Mouse (Mus musculus): Measurements from ENCODE around the gene Hacd2. TPM values are rescaled to one million over a fixed set of nuclear protein-coding genes. Genes with fewer than 3 reads are reported as not detected.
A peak's percentile ranks its signal among the peaks of the same experiment; 100 is the strongest.

Hacd2 gene
- polyA plus RNA-seq, 1 experiment from 2014 or later, result 27.2 TPM

DNA sequence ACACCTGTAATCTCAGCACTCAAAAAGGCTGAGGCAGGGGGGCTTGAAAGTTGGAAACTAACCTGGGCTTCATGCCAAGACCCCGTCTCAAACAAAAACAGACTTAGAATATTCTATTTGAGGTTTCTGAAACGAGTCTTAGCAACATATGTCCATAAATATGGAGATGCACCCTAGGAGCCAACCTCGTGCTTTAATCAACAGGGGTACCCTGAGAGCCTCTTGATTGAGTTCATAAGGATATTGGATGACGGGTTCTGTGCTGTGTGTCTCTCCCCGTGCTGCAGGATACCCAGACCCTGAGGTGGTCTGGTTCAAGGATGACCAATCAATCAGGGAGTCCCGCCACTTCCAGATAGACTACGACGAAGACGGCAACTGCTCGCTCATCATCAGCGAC lies 22.2 kb upstream of the Hacd2 start:
- no peak overlapping the region for H3K9ac ChIP-seq (ENCODE audit: low read length)
- DNase-seq (ENCODE audit: low spot score, missing footprints) (no peak), ATAC-seq (ENCODE audit: low FRiP score) (no peak)
- H3K9me3 ChIP-seq (ENCODE audit: control insufficient read depth, low read length), result no peaks in the 10 kb centered on the region
- no peak overlapping the region for H3K4me2 ChIP-seq
- H3K27ac ChIP-seq (ENCODE audit: low read depth, low read length), result no peak overlapping the region
- WGBS, result 55% methylated on average over 11 of the region's 11 CpGs
- no peaks in the 10 kb centered on the region for H3K27me3 ChIP-seq (ENCODE audit: control insufficient read depth, insufficient read depth, low read length)
- H3K4me1 ChIP-seq (ENCODE audit: control insufficient read depth, insufficient read depth, low read length), result no peaks in the 10 kb centered on the region; the same call in 1 of the 2 replicates
- H3K4me3 ChIP-seq (ENCODE audit: low read depth, low read length), result no peak overlapping the region
- H3K36me3 ChIP-seq (ENCODE audit: control insufficient read depth, insufficient read depth, low read length), result no peaks in the 10 kb centered on the region

DNA sequence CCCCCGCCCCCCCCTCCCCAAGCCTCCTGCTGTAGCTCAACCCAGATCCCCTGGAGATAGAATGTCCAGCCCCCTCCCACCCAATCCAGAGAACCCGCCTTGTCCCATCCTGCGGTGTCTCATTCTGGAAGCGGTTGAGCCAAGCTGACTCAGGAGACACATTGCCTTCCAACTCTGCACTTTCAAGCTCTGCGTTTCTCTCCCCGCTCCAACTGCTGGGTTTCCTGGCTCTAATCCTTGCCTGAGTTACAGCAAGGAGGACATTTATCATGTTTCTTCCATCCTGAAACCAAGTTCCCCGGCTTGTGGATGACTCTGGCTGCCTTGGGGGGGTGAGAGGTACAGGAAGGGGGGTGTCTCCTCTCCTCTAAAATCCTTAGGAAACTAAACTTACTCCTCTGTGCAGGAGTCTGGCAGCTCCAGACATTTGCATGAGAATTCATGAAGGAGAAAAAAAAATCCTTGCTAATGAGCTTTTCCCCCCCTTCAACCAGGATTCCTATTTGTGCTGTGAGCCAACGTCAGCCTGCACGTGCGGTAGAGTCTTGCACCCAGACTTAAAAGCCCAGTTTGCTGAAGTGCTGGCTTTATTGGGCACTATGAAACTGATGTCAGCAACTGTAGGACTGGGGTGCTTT lies 21.2 kb upstream of the Hacd2 start:
- no peaks in the 10 kb centered on the region for H3K27me3 ChIP-seq (ENCODE audit: control insufficient read depth, insufficient read depth, low read length)
- WGBS, result 11% methylated on average over 10 of the region's 10 CpGs
- no peaks in the 10 kb centered on the region; the same call in 1 of the 2 replicates for H3K4me1 ChIP-seq (ENCODE audit: control insufficient read depth, insufficient read depth, low read length)
- no peak overlapping the region for H3K9ac ChIP-seq (ENCODE audit: low read length)
- no peak for DNase-seq (ENCODE audit: low spot score, missing footprints)
- no peaks in the 10 kb centered on the region for H3K9me3 ChIP-seq (ENCODE audit: control insufficient read depth, low read length)
- H3K36me3 ChIP-seq (ENCODE audit: control insufficient read depth, insufficient read depth, low read length), result no peaks in the 10 kb centered on the region
- no peak for ATAC-seq (ENCODE audit: low FRiP score)
- H3K4me3 ChIP-seq (ENCODE audit: low read depth, low read length), result no peak overlapping the region
- no peak overlapping the region for H3K27ac ChIP-seq (ENCODE audit: low read depth, low read length)
- peak overlapping the region; percentile 10 for H3K4me2 ChIP-seq

DNA sequence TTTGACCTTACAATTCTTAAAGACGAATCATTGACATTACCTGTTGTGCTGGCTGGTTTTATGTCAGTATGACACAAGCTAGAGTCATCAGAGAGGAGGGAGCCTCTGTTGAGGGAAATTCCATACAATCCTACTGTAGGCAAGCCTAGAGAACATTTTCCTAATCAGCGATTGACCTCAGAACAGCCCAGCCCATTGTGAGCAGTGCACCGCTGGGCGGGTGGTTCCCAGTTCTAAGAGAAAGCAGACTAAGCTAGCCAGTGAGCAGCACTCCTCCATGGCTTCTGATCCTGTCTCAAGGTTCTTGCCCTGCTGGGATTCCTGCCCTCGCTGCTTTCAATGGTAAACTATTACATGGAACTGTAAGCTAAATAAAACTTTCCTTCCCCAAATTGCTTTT lies 17.9 kb upstream of the Hacd2 start:
- no peak overlapping the region for H3K4me3 ChIP-seq (ENCODE audit: low read depth, low read length)
- ATAC-seq (ENCODE audit: low FRiP score) (no peak), DNase-seq (ENCODE audit: low spot score, missing footprints) (no peak)
- H3K9ac ChIP-seq (ENCODE audit: low read length), result no peak overlapping the region
- H3K27me3 ChIP-seq (ENCODE audit: control insufficient read depth, insufficient read depth, low read length), result no peaks in the 10 kb centered on the region
- no peaks in the 10 kb centered on the region; the same call in 1 of the 2 replicates for H3K4me1 ChIP-seq (ENCODE audit: control insufficient read depth, insufficient read depth, low read length)
- H3K27ac ChIP-seq (ENCODE audit: low read depth, low read length), result no peak overlapping the region
- no peaks in the 10 kb centered on the region for H3K36me3 ChIP-seq (ENCODE audit: control insufficient read depth, insufficient read depth, low read length)
- no peak overlapping the region for H3K4me2 ChIP-seq
- WGBS, result 74% methylated on average over 5 of the region's 5 CpGs
- no peaks in the 10 kb centered on the region for H3K9me3 ChIP-seq (ENCODE audit: control insufficient read depth, low read length)

DNA sequence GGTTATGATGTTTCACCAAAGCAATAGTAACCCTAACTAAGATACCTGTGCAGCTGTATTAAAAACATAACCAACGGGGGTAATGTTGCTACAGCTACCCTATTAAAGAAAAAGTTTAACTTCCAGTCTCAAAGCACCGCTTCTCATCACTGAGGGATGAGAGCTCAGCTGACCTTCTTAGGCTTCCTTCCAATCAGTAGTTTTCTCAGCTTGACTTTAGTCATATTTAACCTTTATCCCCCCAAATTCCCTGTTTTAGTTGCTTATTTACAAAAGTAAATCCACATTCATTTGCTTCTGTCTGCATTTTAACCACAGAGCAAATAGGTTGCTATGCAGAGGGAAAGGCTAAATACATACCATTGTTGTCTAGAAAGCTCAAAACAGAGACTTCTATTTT lies 17.5 kb upstream of the Hacd2 start:
- no peak for DNase-seq (ENCODE audit: low spot score, missing footprints)
- no peak overlapping the region for H3K9ac ChIP-seq (ENCODE audit: low read length)

DNA sequence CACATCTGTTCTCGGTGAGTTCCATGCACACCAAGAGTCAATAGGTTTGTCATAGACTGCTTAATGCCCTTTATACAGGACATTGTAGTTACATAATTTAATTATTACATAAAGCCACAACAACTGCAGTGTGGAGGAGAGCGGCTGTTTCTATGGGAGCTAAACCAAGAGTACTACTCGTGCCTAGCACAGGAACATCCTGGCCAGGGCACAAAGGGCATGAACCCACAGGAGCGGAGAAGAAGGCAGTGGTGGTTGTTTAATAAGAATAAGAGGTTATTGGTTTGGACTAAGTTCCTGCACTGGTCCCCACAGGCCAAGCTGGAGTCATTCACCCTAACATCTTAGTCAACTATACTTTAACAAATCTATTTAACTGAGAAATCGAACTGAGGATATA lies 16.0 kb upstream of the Hacd2 start:
- Histone ChIP-seq H3K4me2 (no peak overlapping the region), H3K27me3 (ENCODE audit: control insufficient read depth, insufficient read depth, low read length) (no peaks in the 10 kb centered on the region), H3K9ac (ENCODE audit: low read length) (no peak overlapping the region), H3K36me3 (ENCODE audit: control insufficient read depth, insufficient read depth, low read length) (no peaks in the 10 kb centered on the region), H3K9me3 (ENCODE audit: control insufficient read depth, low read length) (no peaks in the 10 kb centered on the region), H3K4me1 (ENCODE audit: control insufficient read depth, insufficient read depth, low read length) (no peaks in the 10 kb centered on the region; the same call in 1 of the 2 replicates), H3K4me3 (ENCODE audit: low read depth, low read length) (no peak overlapping the region), H3K27ac (ENCODE audit: low read depth, low read length) (no peak overlapping the region)
- 89% methylated on average over 5 of the region's 5 CpGs for WGBS
- DNase-seq (ENCODE audit: low spot score, missing footprints) (no peak), ATAC-seq (ENCODE audit: low FRiP score) (no peak)

More for the DNA sequence above, 17.5 kb upstream of the Hacd2 start:
- Histone ChIP-seq H3K27me3 (ENCODE audit: control insufficient read depth, insufficient read depth, low read length) (no peaks in the 10 kb centered on the region), H3K4me2 (no peak overlapping the region), H3K36me3 (ENCODE audit: control insufficient read depth, insufficient read depth, low read length) (no peaks in the 10 kb centered on the region), H3K4me3 (ENCODE audit: low read depth, low read length) (no peak overlapping the region), H3K9me3 (ENCODE audit: control insufficient read depth, low read length) (no peaks in the 10 kb centered on the region), H3K27ac (ENCODE audit: low read depth, low read length) (no peak overlapping the region), H3K4me1 (ENCODE audit: control insufficient read depth, insufficient read depth, low read length) (no peaks in the 10 kb centered on the region; the same call in 1 of the 2 replicates)
- WGBS, result 90% methylated on average over 2 of the region's 2 CpGs
- ATAC-seq (ENCODE audit: low FRiP score), result no peak

DNA sequence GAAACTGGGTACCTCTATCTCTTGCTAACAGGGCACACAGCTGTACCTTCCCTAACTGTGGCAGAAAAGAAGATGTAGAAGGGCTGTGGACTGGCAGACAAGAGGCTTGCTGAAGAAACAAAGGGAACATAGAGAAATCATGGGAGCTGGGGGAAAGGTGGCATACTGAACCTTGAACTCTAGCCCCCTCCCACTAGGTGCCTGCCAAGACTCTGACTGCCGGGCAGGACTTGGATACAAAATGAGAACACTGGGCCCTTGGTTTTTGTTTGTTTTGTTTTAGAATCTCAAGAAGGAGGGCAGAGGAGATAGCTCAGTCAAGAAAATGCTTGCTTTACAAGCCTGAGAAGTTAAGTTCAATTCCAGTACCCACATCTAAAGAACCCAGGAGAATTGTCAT lies 14.9 kb upstream of the Hacd2 start:
- Histone ChIP-seq H3K4me1 (ENCODE audit: control insufficient read depth, insufficient read depth, low read length) (no peaks in the 10 kb centered on the region), H3K9me3 (ENCODE audit: control insufficient read depth, low read length) (no peaks in the 10 kb centered on the region), H3K4me3 (ENCODE audit: low read depth, low read length) (no peak overlapping the region), H3K4me2 (no peak overlapping the region), H3K27me3 (ENCODE audit: control insufficient read depth, insufficient read depth, low read length) (no peaks in the 10 kb centered on the region), H3K36me3 (ENCODE audit: control insufficient read depth, insufficient read depth, low read length) (no peaks in the 10 kb centered on the region), H3K9ac (ENCODE audit: low read length) (no peak overlapping the region), H3K27ac (ENCODE audit: low read depth, low read length) (no peak overlapping the region)
- DNase-seq (ENCODE audit: low spot score, missing footprints) (no peak), ATAC-seq (ENCODE audit: low FRiP score) (no peak)
- 67% methylated on average over 1 of the region's 1 CpGs for WGBS

DNA sequence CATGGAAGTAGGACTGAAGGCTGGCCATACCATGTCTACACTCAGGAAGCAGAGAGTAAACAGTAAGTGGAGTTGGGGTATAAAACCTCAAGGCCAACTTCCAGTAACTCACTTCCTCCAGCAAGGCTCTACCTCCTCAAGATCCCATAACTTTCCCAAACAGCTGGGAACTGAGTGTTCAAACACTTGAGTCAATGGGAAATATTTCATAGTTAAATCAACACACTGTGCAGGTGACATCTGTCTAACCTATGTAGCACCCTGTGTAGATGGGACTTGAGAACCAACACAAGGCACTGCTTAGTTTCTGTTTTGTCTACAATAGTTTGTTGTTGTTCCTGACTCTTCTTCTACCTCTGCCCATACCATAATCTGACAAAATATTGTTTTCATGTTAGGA lies 13.8 kb upstream of the Hacd2 start:
- Histone ChIP-seq H3K4me2 (no peak overlapping the region), H3K9me3 (ENCODE audit: control insufficient read depth, low read length) (no peaks in the 10 kb centered on the region), H3K27me3 (ENCODE audit: control insufficient read depth, insufficient read depth, low read length) (no peaks in the 10 kb centered on the region), H3K27ac (ENCODE audit: low read depth, low read length) (no peak overlapping the region), H3K36me3 (ENCODE audit: control insufficient read depth, insufficient read depth, low read length) (no peaks in the 10 kb centered on the region), H3K9ac (ENCODE audit: low read length) (no peak overlapping the region), H3K4me3 (ENCODE audit: low read depth, low read length) (no peak overlapping the region), H3K4me1 (ENCODE audit: control insufficient read depth, insufficient read depth, low read length) (no peaks in the 10 kb centered on the region)
- ATAC-seq (ENCODE audit: low FRiP score) (no peak), DNase-seq (ENCODE audit: low spot score, missing footprints) (no peak)

DNA sequence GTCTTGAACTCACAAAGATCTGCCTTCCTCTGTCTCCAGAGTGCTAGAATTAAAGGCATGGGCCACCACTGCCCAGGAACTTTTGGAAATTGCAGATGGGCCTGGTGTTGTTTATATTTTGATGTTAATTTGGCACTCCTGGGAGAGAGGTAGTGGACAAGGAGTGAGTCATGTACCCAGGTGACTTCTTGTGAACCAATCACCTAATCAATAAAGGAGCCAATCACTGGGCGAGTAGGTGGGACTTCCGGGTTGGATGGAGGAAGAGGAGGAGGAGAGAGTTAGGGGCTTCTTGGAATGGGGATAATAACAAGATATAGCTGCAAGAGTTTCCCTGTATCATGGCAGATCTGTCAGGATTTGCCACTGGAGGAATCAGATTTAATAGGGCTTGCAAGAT lies 8.7 kb upstream of the Hacd2 start:
- no peak for ATAC-seq (ENCODE audit: low FRiP score)
- H3K27ac ChIP-seq (ENCODE audit: low read depth, low read length), result no peak overlapping the region
- H3K9me3 ChIP-seq (ENCODE audit: control insufficient read depth, low read length), result no peaks in the 10 kb centered on the region
- no peak for DNase-seq (ENCODE audit: low spot score, missing footprints)
- no peaks in the 10 kb centered on the region for H3K36me3 ChIP-seq (ENCODE audit: control insufficient read depth, insufficient read depth, low read length)
- no peak overlapping the region for H3K9ac ChIP-seq (ENCODE audit: low read length)
- H3K4me2 ChIP-seq, result no peak overlapping the region
- no peaks in the 10 kb centered on the region for H3K4me1 ChIP-seq (ENCODE audit: control insufficient read depth, insufficient read depth, low read length)
- H3K27me3 ChIP-seq (ENCODE audit: control insufficient read depth, insufficient read depth, low read length), result no peaks in the 10 kb centered on the region
- H3K4me3 ChIP-seq (ENCODE audit: low read depth, low read length), result no peak overlapping the region
- WGBS, result 93% methylated on average over 2 of the region's 2 CpGs

DNA sequence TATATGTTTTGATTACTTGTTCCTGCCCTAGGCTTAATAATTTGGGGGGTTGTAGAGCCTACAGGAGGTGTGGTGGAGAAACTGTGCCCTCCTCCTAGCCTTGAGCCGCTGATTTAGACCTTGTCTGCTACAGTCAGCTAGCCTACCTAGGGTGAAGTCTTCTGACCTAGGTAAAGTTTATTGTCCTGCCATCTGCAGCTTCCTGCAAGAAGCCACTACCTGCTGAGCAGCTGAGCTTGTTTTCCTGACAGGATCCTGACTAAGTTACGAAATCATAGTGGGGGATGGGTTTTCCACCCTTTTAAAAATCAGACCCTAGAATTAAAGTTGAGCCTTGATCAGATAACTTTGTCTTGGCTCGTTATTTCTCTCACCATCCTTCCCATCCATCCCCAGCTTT lies 5.7 kb upstream of the Hacd2 start:
- no peak overlapping the region for H3K4me3 ChIP-seq (ENCODE audit: low read depth, low read length)
- no peak overlapping the region for H3K4me2 ChIP-seq
- 73% methylated on average over 3 of the region's 3 CpGs for WGBS
- no peaks in the 10 kb centered on the region for H3K36me3 ChIP-seq (ENCODE audit: control insufficient read depth, insufficient read depth, low read length)
- H3K27ac ChIP-seq (ENCODE audit: low read depth, low read length), result no peak overlapping the region
- DNase-seq (ENCODE audit: low spot score, missing footprints), result no peak
- no peak for ATAC-seq (ENCODE audit: low FRiP score)
- H3K9ac ChIP-seq (ENCODE audit: low read length), result no peak overlapping the region
- H3K4me1 ChIP-seq (ENCODE audit: control insufficient read depth, insufficient read depth, low read length), result no peaks in the 10 kb centered on the region
- H3K9me3 ChIP-seq (ENCODE audit: control insufficient read depth, low read length), result no peaks in the 10 kb centered on the region
- peaks cover 2% of the 10 kb centered on the region; the same call in 1 of the 2 replicates for H3K27me3 ChIP-seq (ENCODE audit: control insufficient read depth, insufficient read depth, low read length)

Measured in midbrain, embryonic 11.5 days (tissue).